Mouse (Mus musculus) c-Kit-positive CD71-negative TER-119-negative erythroid progenitor cells, embryonic 14.5 days (primary cell): Measurements from ENCODE around the gene C8a.
A peak's percentile ranks its signal among the peaks of the same experiment; 100 is the strongest.

Experiments used
- DNase-seq: peaks from one replicate; pipeline ENCODE4 v3.0.0-alpha.2; 2013; ENCODE audit warnings: low read depth

C8a gene

DNA sequence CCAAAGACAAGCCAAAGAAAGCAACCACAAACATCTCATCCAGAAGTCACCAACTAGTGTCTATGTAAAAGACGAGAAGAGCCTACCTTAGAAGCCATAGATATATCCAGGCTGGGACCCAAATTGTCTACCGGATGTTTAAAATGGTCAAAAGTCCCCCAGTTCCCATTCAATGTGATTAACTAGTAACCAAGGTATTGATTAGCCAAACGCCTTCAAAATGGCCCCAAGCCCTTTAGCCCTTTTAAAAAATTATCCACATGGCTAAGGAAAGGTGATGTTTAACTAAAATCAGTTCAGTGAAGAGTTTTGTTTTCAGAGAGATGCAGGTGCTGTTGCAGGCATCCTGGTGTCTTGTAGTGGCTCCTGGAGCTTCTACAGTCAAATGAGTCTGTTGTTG lies at the start of gene C8a:
C8a (minus strand) TSS at position 76 of the 400 bp plus-strand sequence.
- DNase-seq = no peak

DNA sequence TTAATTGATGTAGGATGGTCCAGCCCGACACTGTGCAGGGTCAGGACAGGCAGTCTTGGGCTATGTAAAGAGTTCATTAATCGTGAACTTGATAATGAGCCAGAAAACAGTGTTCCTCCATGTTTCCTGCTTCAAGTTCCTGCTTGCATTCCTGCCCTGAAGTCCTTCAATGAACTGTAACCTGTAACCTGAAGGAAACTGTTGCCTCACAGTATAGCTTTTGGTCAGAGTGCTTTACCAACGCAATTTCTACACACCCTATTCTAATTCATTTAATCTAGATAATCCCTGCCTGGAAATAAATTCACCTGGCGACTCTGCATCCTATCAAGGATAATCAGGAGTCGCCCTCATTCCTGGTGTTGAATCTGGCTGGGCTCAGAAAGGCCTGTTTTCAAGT lies 49.2 kb upstream of the C8a start:
- no peak for DNase-seq

- DNase-seq = no peak
Measured at GRCm38 (mm10) chr4:104918017-104918416, 41.8 kb upstream of the C8a start.

- no peak for DNase-seq
Measured at GRCm38 (mm10) chr4:104914711-104915247, 38.6 kb upstream of the C8a start.

- DNase-seq = no peak
Measured at GRCm38 (mm10) chr4:104913291-104914129, 37.3 kb upstream of the C8a start, which contains the start of gene Fyb2. Fyb2 (plus strand) TSS chr4:104913456.

- DNase-seq = peak; percentile 62
Measured at GRCm38 (mm10) chr4:104911685-104912084, 35.5 kb upstream of the C8a start.

GRCm38 (mm10) chr4:104905049-104905448 lies 28.9 kb upstream of the C8a start:
- no peak for DNase-seq

- DNase-seq = no peak
Measured at GRCm38 (mm10) chr4:104902836-104903235, 26.6 kb upstream of the C8a start.

- DNase-seq = peak; percentile 13
Measured at GRCm38 (mm10) chr4:104894004-104894734, 18.0 kb upstream of the C8a start.

GRCm38 (mm10) chr4:104893588-104893987 lies 17.4 kb upstream of the C8a start:
- no peak for DNase-seq

- DNase-seq = no peak
Measured at GRCm38 (mm10) chr4:104891708-104892107, 15.5 kb upstream of the C8a start.

DNA sequence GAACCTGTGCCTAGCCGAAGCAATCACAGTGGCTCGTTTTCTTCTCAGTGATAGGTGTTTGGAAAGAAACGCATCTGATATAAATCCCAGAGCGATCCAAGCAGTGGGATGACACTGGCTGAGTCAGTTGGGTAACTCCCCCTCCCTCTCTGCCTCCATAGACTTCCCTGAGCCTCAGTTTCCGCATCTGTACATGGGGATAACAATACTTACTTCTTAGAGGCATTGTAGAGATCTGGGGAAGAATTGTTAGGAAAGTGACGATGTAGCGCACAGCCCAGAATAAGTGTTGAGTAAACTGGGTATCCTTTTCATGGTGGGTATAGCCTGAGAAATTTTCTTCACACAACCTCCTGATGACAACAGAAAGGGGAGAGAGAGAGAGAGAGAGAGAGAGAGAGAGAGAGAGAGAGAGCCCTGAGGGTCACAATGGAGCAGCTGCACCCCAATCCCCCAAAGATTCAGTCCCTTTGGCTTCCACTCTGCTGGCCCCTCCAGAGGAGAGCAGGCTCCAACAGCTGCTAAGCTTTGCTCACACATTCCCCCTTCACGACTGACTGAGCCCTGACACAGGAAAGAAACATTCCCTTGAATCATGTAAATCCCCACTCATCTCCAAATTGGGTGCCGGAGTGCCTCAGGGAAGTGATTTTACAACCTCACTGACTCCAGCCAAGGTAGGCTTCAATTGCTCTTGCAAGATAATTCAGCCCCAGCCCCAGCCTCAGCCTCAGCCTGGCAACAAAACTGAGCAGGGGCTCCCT lies 12.5 kb upstream of the C8a start:
- DNase-seq = no peak

DNA sequence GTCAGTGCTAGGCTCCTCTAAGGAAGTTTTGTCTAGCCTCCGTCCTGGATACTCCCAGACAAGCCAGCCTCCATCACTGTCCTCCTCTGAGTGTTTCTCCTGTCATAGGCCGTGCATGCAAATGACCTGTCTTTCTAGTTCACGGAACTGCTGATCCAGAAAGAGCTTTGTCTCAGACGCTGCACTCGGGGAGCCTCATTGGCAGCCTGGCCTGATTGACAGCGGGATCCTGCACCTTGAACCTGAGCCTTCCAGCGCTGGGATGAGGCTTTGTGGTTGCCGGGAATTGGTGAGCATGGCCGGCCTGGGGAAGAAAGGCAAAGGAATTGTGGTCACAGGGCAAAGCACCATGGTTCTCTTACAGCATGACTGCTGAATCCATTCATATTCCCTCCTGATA lies 11.3 kb upstream of the C8a start:
- no peak for DNase-seq

GRCm38 (mm10) chr4:104875832-104876231 lies 366 bp downstream of the C8a start:
- DNase-seq = no peak

DNA sequence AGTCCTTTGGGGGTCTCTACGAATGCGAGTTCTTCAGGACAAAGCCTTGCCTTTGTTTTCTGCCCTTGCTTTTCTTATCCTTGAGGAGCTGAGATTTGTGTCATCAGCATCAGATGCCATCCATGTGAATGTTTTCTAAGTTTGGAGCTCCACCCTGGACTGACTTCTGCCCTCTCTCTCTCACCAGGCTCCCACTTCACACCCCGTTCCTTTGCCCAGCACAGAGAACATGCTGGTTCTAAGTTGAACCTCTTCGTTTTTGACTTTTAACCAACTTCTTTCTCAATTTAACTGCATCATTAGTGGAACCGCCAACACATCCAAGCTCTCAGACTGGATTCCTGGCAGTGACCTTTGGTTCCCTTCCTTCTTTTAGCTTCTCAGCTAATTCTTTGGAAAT lies 6.0 kb downstream of the C8a start:
- no peak for DNase-seq

DNA sequence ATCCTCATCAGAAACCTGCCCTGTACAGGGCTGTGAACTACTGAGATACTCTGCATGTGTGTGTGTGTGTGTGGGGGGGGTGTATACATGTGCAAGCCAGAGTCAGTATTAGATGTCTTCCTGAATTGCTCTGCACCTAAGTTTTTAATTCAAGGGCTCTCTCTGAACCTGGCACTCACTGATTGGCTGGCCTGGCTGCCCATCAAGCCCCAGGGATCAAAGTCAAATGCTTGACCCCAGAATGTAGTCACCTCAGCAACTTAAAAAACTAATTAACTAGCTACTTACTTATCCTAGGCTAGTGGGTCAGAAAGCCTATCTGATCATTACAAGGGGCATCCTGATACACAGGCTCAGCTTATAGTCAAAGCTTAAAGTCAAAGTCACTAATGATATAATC lies 6.6 kb downstream of the C8a start:
- DNase-seq = no peak

- no peak for DNase-seq
Measured at GRCm38 (mm10) chr4:104864397-104864796, 11.8 kb downstream of the C8a start.

- DNase-seq = no peak
Measured at GRCm38 (mm10) chr4:104861241-104861640, 15.0 kb downstream of the C8a start.

DNA sequence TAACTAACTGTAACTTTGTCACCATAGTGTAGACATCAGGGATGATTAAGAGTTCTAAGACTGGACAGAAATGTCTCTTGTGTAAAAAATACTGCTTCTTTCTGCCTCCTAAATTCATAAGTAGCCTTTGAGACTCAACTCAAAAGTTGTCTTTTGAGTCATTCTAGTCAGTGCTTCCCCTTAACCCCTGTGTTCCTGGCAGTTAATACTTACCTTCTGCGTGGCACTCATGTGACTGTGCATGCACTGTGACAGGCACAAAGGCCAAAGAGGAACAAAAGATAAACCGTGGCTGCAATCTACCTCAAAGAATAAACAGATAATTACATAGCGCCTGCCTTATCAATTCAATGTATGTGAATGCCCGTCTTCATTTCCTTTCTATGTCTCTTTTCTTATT lies 18.4 kb downstream of the C8a start:
- no peak for DNase-seq

DNA sequence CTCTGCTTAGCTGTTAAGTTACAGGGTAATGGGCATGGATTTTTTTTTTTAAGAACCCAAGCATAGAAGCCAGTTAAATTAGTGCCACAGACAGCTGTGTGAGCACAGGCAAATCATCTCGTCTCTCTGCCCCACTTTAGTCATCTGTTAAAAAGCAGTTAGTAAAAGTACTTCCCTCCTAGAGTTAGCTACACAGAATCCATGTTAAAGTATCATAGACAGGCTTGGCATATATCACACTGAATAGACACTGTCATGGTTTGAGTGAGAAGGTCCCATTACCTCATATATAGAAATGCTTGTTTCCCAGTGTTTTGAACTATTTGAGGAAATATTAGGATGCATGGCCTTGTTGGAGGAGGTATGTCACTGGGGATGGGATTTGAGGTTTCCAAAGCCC lies 19.2 kb downstream of the C8a start, which contains the start of gene Gm17662:
Gm17662 (plus strand) TSS at position 301 of the 400 bp plus-strand sequence.
- no peak for DNase-seq

DNA sequence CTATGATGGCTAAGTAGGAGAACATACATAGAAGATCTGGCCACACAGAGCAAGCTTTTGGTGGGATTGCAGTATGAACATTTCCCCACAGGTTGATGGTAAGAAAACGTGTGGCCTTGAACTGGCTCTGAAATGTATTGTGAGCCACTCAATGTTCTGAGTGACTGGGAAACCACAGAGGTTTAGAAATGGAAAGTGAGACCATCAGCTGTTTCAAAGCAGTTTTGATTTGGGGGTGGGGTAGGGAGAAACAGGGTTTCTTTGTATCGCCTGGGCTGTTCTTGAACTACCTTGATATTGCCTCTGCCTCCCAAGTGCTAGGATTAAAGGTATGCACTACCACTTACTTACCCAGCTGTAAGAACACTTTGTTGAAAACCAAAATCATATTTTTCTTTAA lies 21.0 kb downstream of the C8a start:
- no peak for DNase-seq

DNA sequence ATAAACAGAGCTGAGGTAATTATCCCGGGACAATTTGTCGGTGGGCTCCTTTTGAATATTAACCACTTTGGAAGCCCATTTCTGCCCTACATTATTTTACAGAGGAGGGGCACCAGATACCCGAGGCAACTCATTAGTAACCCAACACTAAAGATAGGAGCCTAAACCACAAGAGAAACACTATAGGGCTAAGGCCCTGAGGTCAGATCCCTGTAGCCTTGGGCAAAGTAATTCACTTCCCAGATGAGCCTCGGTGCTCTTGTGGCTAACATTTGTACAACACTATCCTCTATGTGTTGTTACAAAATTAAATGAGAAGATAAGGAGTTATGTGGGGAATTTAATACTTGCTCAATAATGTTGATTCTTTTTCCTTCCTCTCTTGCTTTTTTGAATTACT lies 32.7 kb downstream of the C8a start:
- DNase-seq = no peak
